32 mouse cellular contexts compared by ENCODE assay signal in the genomic region with DNA sequence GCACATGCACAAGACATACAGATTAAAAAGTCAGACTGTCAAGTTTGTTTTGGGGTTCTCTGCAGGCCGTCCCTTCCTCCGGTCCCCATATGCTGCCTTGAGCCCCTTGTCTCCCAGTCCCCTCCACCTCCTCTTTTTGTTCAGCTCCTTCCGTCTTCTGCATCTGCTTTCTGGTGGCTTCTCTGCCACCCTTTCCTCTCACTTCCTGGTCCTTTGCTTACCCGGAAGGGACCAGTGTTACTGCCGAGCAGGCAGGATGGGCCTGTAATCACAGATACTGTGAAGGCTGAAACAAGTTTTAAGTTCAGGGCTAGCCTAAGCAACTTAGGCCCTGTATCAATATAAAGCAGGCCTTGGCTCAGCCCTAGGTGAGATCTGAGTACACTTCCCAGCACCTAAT.
"Had no signal": no experiment of that assay in that cellular context is flagged by ENCODE, and none has a peak within 500 bp of the region (broad histone marks: within the 10 kb centered on the region; RNA-seq: fewer than 3 reads in every experiment).

No protein-coding gene starts in this region.

- H3K27me3 ChIP-seq: limb, embryonic 12.5 days; limb, embryonic 13.5 days; limb, embryonic 15.5 days; liver, embryonic 12.5 days; liver, embryonic 13.5 days; liver, embryonic 15.5 days; lung, embryonic 15.5 days; megakaryocyte, embryonic 14.5 days; midbrain, embryonic 12.5 days; midbrain, embryonic 13.5 days; midbrain, embryonic 15.5 days; neural tube, embryonic 12.5 days had no signal

- ATAC-seq: lung, postnatal 0 days; midbrain, embryonic 13.5 days; midbrain, embryonic 15.5 days; midbrain, embryonic 16.5 days had no signal

- H3K4me2 ChIP-seq: limb, embryonic 12.5 days; limb, embryonic 13.5 days; limb, embryonic 15.5 days; liver, embryonic 11.5 days; liver, embryonic 12.5 days; liver, embryonic 13.5 days; liver, embryonic 15.5 days; lung, embryonic 14.5 days; lung, embryonic 15.5 days; midbrain, embryonic 11.5 days; midbrain, embryonic 12.5 days; midbrain, embryonic 13.5 days; midbrain, embryonic 15.5 days; neural tube, embryonic 12.5 days had no signal

- H3K27ac ChIP-seq: limb, embryonic 10.5 days; limb, embryonic 12.5 days; limb, embryonic 13.5 days; limb, embryonic 15.5 days; liver, embryonic 12.5 days; liver, embryonic 14.5 days; liver, embryonic 15.5 days; lung, embryonic 15.5 days; macrophage; midbrain, embryonic 10.5 days; midbrain, embryonic 12.5 days; midbrain, embryonic 13.5 days; midbrain, embryonic 15.5 days; neural tube, embryonic 12.5 days had no signal

- H3K4me1 ChIP-seq: limb, embryonic 10.5 days; limb, embryonic 12.5 days; limb, embryonic 13.5 days; limb, embryonic 15.5 days; liver, embryonic 15.5 days; lung, embryonic 15.5 days; midbrain, embryonic 10.5 days; midbrain, embryonic 12.5 days; midbrain, embryonic 13.5 days; midbrain, embryonic 15.5 days; neural tube, embryonic 12.5 days had no signal

- H3K9ac ChIP-seq: limb, embryonic 12.5 days; limb, embryonic 13.5 days; limb, embryonic 15.5 days; liver, embryonic 12.5 days; liver, embryonic 13.5 days; liver, embryonic 14.5 days; liver, embryonic 15.5 days; liver, postnatal 0 days; lung, embryonic 14.5 days; lung, embryonic 15.5 days; midbrain, embryonic 12.5 days; midbrain, embryonic 13.5 days; midbrain, embryonic 15.5 days; neural tube, embryonic 12.5 days had no signal

- H3K4me3 ChIP-seq: limb, embryonic 10.5 days; limb, embryonic 12.5 days; limb, embryonic 13.5 days; limb, embryonic 15.5 days; liver, embryonic 12.5 days; liver, embryonic 13.5 days; liver, embryonic 15.5 days; lung, embryonic 15.5 days; midbrain, embryonic 10.5 days; midbrain, embryonic 12.5 days; midbrain, embryonic 13.5 days; midbrain, embryonic 15.5 days; myocyte; neural tube, embryonic 12.5 days had no signal

- DNase-seq: left cerebral cortex, postnatal 4 days; liver; liver, embryonic 13.5 days; liver, postnatal 0 days; lung, adult 18-20 months; lung, adult 2 months; lung, embryonic 14.5 days; lung, postnatal 10 days; lung, postnatal 14 days; lung, postnatal 36 days; lung, postnatal 4 days; midbrain, embryonic 14.5 days had no signal

- H3K9me3 ChIP-seq: limb, embryonic 10.5 days; limb, embryonic 12.5 days; limb, embryonic 13.5 days; liver, embryonic 12.5 days; liver, embryonic 13.5 days; liver, embryonic 15.5 days; lung, embryonic 15.5 days; megakaryocyte, embryonic 14.5 days; midbrain, embryonic 10.5 days; midbrain, embryonic 12.5 days; midbrain, embryonic 13.5 days; midbrain, embryonic 15.5 days; neural tube, embryonic 12.5 days had no signal
